Mouse (Mus musculus): ENCODE data around the gene Coa3. TPM values are rescaled to one million over a fixed set of nuclear protein-coding genes. Genes with fewer than 3 reads are reported as not detected.
A peak's percentile ranks its signal among the peaks of the same experiment; 100 is the strongest.

Gene Coa3
- polyA plus RNA-seq, 1 experiment from 2014 or later: 204 TPM

DNA sequence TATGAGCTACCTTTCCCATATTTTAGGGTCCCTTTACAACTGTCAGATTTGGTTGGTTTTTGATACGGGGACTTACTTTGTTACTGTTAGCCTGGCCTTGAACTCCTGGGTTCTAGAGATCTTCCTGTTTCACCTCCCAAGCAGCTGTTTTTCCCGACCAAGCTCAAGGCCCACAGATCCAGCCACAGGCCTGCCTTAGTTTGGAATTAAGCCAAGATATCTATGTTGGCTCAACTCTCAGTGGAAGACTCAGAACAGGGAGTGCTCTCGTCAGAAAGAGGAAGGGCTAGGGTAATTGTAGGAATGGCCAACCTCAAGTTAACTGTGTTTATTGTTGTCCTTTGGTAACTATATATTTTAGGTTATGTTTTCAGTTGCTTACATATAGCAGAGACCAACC is 33.2 kb upstream of the Coa3 start:
- no peak overlapping the region for H3K9ac ChIP-seq (replicated peaks)
- no peaks in the 10 kb centered on the region for H3K9me3 ChIP-seq
- H3K27me3 ChIP-seq: no peaks in the 10 kb centered on the region
- H3K36me3 ChIP-seq: no peaks in the 10 kb centered on the region
- H3K4me2 ChIP-seq: no peak overlapping the region
- no peak for ATAC-seq (ENCODE audit: insufficient number of reproducible peaks, insufficient read depth, low FRiP score, low TSS enrichment, low read depth)
- H3K27ac ChIP-seq: no peak overlapping the region
- WGBS: 79% methylated on average over 3 of the region's 3 CpGs
- no peak overlapping the region for H3K4me3 ChIP-seq (replicated peaks)
- peaks cover 6% of the 10 kb centered on the region for H3K4me1 ChIP-seq (replicated peaks)

DNA sequence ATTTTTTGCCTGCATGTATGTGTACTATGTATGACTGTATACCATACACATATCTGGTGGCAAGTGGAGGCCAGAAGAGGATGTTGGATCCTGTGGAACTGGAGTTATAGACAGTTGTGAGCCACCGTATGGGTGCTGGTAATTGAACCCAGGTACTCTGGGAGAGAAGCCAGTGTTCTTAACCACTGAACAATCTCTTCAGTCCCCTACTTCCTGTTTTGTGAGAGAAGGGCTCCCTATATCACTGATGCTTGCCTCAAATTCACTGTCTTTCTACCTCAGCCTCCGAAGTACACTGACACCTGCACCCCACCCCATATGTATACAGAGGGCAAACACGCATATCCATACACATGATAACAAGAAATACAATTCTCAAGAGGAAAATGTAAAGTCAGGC is 32.2 kb upstream of the Coa3 start:
- H3K27me3 ChIP-seq: no peaks in the 10 kb centered on the region
- 93% methylated on average over 3 of the region's 3 CpGs for WGBS

DNA sequence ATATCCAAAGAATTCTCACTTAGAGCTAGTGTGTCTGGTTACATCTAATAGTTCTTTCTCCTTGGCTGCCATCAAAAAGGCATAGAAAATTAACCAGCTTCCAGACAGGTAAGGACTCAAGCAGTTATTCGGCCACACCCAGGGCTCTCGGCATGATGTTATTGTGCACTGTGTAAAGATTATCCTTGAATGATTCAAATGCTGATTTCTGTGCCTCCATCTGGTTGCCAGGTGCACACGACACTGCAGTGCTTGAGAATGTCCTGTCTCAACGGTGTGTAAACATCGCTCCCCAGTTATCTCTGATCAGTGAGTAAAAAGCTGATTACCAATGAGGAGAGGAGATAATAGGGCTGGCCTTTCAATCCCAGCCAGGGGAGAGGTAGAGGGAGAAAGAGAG is 28.8 kb upstream of the Coa3 start:
- no peak overlapping the region for H3K4me2 ChIP-seq
- H3K36me3 ChIP-seq: no peaks in the 10 kb centered on the region
- no peak for ATAC-seq (ENCODE audit: insufficient number of reproducible peaks, insufficient read depth, low FRiP score, low TSS enrichment, low read depth)
- H3K4me1 ChIP-seq (replicated peaks): no peaks in the 10 kb centered on the region
- no peaks in the 10 kb centered on the region for H3K27me3 ChIP-seq
- no peak overlapping the region for H3K9ac ChIP-seq (replicated peaks)
- H3K27ac ChIP-seq: no peak overlapping the region
- WGBS: 49% methylated on average over 5 of the region's 5 CpGs
- no peaks in the 10 kb centered on the region for H3K9me3 ChIP-seq
- no peak overlapping the region for H3K4me3 ChIP-seq (replicated peaks)

More for the DNA sequence above, 32.2 kb upstream of the Coa3 start:
- H3K4me3 ChIP-seq (replicated peaks): no peak overlapping the region
- no peak overlapping the region for H3K4me2 ChIP-seq
- no peaks in the 10 kb centered on the region for H3K36me3 ChIP-seq
- H3K4me1 ChIP-seq (replicated peaks): no peaks in the 10 kb centered on the region
- H3K9me3 ChIP-seq: no peaks in the 10 kb centered on the region
- ATAC-seq (ENCODE audit: insufficient number of reproducible peaks, insufficient read depth, low FRiP score, low TSS enrichment, low read depth): no peak
- no peak overlapping the region for H3K9ac ChIP-seq (replicated peaks)
- no peak overlapping the region for H3K27ac ChIP-seq

DNA sequence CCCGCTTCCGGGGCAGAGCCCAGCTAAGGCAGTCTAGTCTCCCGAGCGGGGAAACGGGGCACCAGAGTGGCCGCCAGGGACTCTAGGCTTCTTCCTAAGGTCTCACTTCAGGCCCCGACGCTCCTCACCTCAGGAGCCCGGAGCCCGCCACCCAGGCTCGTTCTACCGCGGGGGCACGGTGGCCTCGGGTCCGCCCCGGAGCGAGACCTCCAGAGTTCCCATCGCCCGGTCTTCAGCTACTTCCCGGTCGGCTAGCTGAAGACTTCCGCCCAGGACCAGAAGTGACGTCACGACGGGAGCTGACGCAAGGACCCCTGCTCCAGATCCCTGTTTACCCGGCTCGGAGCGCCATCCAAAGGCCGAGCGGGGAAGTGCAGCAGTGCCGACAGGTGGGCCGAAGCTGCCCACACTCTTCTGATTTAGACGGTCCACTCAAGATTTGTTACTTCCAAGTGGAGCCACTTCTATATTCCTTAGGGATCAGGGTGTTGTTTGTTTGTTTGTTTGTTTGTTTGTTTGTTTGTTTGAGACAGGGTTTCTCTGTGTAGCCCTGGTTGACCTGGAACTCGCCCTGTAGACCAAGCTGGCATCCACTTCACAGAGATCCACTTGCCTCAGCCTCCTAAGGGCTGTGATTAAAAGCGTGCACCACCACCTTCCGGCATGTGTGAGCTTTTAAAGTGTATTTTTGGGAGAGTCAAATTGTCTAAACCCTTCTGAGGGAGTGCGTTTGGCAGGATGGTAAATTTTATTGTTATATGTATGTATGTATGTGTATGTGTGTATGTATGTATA is 23.3 kb upstream of the Coa3 start, which contains the start of gene Becn1:
Gene Becn1, minus strand, starts transcription at position 283 of the 795 bp plus-strand sequence.
- no peaks in the 10 kb centered on the region for H3K27me3 ChIP-seq
- H3K9ac ChIP-seq (replicated peaks): peak within 1 kb of the TSS; percentile 83
- H3K4me1 ChIP-seq (replicated peaks): peaks cover 11% of the 10 kb centered on the region
- WGBS: 7% methylated on average over 39 of the region's 39 CpGs
- H3K36me3 ChIP-seq: peaks cover 28% of the 10 kb centered on the region
- peak within 1 kb of the TSS; percentile 35; the same call in 1 of the 2 replicates for H3K27ac ChIP-seq
- ATAC-seq (ENCODE audit: insufficient number of reproducible peaks, insufficient read depth, low FRiP score, low TSS enrichment, low read depth): peak; percentile 90
- H3K4me3 ChIP-seq (replicated peaks): peak within 1 kb of the TSS; percentile 89
- no peaks in the 10 kb centered on the region for H3K9me3 ChIP-seq
- H3K4me2 ChIP-seq: peak within 1 kb of the TSS; percentile 98

DNA sequence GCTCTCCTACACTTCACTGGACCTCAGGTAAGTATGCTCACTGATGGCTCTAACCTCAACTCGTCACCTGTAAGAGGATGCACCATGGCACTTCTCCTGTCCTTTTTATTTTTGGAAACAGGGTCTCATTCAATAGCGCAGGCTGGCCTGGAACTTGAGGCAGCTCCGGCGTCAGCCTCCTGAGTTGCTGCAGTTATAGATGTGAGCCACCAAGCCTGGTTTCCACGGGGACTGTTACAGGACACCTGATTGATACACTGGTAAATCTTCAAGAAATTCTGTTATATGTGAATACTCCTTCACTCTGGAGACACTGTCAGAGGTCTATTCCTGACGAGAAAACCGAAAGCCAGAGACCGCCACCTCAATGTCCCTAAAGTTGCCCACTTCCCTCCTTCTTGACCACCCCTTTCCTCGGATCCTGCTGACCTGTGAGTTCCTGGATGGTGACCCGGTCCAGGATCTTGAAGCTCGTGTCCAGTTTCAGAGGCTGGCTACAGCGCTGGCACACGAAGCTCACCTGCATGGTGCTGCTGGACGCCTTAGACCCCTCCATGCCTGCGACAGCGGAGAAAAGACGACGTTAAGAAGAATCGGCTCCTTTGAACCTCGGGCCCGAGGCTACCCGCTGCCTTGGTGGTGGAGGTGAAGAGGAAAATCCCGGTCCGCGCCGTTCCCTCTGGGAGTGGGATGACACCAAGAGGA is 22.5 kb upstream of the Coa3 start:
- Histone ChIP-seq H3K4me3 (replicated peaks) (peak overlapping the region; percentile 89), H3K4me2 (peak overlapping the region; percentile 98), H3K27me3 (no peaks in the 10 kb centered on the region), H3K27ac (peak overlapping the region; percentile 35; the same call in 1 of the 2 replicates), H3K9ac (replicated peaks) (peak overlapping the region; percentile 83), H3K4me1 (replicated peaks) (peaks cover 11% of the 10 kb centered on the region), H3K36me3 (peaks cover 35% of the 10 kb centered on the region), H3K9me3 (no peaks in the 10 kb centered on the region)
- ATAC-seq (ENCODE audit: insufficient number of reproducible peaks, insufficient read depth, low FRiP score, low TSS enrichment, low read depth): no peak
- 15% methylated on average over 26 of the region's 26 CpGs for WGBS

DNA sequence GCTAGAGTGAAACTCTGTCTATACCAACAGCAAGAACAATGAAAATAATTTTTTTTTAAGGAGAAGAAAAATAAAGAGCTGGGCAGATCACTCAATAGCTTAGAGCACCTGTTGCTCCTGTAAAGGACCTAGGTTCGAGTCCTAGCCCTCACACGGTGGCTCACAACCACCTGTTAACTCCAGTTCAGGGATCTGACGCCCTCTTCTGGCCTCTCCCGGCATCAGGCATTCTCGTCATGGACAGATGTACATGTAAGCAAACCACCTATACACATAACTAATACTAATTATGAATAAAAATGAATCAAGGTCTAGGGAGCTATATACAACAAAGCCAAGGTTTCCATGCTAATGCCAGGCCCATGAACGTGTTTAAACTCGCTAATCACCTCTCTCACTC is 22.0 kb upstream of the Coa3 start:
- peaks cover 41% of the 10 kb centered on the region for H3K36me3 ChIP-seq
- WGBS: 66% methylated on average over 7 of the region's 7 CpGs
- peaks cover 11% of the 10 kb centered on the region for H3K4me1 ChIP-seq (replicated peaks)
- no peaks in the 10 kb centered on the region for H3K9me3 ChIP-seq
- H3K4me3 ChIP-seq (replicated peaks): peak overlapping the region; percentile 89
- peak overlapping the region; percentile 98 for H3K4me2 ChIP-seq
- ATAC-seq (ENCODE audit: insufficient number of reproducible peaks, insufficient read depth, low FRiP score, low TSS enrichment, low read depth): no peak
- H3K9ac ChIP-seq (replicated peaks): peak overlapping the region; percentile 83
- H3K27me3 ChIP-seq: no peaks in the 10 kb centered on the region
- no peak overlapping the region for H3K27ac ChIP-seq

DNA sequence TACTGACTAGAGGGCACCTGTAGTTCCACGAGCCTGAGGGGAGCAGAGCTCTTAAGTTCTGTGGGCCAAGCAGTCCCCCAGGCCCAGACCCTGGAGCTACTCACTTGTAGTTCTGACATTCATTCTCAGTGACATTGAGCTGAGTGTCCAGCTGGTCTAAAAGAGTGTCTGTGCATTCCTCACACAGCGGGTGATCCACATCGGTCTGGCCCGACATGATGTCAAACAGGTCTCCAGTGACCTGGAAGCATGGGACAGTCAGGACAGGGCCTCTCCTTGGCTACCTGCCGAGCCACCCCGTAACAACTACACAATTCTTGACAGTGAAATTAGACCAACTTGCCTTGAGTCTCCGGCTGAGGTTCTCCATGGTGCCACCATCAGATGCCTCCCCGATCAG is 16.3 kb upstream of the Coa3 start:
- H3K27me3 ChIP-seq: no peaks in the 10 kb centered on the region
- H3K4me3 ChIP-seq (replicated peaks): no peak overlapping the region
- H3K36me3 ChIP-seq: peaks cover 96% of the 10 kb centered on the region
- no peak overlapping the region for H3K9ac ChIP-seq (replicated peaks)
- H3K4me1 ChIP-seq (replicated peaks): no peaks in the 10 kb centered on the region
- no peaks in the 10 kb centered on the region for H3K9me3 ChIP-seq
- no peak for ATAC-seq (ENCODE audit: insufficient number of reproducible peaks, insufficient read depth, low FRiP score, low TSS enrichment, low read depth)
- 93% methylated on average over 8 of the region's 8 CpGs for WGBS
- H3K27ac ChIP-seq: no peak overlapping the region
- H3K4me2 ChIP-seq: no peak overlapping the region

DNA sequence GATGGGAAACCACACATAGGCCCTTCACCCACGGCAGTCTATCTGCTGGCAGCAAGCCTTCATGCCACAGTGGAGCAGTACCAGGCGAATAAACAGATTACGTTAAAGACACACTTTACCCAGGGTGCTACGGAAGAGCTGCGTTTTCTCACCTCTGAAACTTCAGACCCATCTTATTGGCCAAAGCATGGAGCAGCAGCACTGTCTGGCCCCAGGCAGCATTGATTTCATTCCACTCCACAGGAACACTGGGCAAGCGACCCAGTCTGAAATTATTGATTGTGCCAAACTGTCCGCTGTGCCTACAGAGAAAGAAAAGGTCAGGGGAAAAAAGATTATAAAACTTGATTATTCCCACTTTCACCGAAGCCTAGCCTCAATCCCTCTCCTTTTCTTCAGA is 12.3 kb upstream of the Coa3 start:
- H3K9me3 ChIP-seq: no peaks in the 10 kb centered on the region
- H3K27ac ChIP-seq: no peak overlapping the region
- H3K9ac ChIP-seq (replicated peaks): no peak overlapping the region
- H3K4me3 ChIP-seq (replicated peaks): no peak overlapping the region
- H3K36me3 ChIP-seq: peaks cover 91% of the 10 kb centered on the region
- no peaks in the 10 kb centered on the region for H3K4me1 ChIP-seq (replicated peaks)
- ATAC-seq (ENCODE audit: insufficient number of reproducible peaks, insufficient read depth, low FRiP score, low TSS enrichment, low read depth): no peak
- H3K4me2 ChIP-seq: no peak overlapping the region
- H3K27me3 ChIP-seq: no peaks in the 10 kb centered on the region
- WGBS: 94% methylated on average over 8 of the region's 8 CpGs

DNA sequence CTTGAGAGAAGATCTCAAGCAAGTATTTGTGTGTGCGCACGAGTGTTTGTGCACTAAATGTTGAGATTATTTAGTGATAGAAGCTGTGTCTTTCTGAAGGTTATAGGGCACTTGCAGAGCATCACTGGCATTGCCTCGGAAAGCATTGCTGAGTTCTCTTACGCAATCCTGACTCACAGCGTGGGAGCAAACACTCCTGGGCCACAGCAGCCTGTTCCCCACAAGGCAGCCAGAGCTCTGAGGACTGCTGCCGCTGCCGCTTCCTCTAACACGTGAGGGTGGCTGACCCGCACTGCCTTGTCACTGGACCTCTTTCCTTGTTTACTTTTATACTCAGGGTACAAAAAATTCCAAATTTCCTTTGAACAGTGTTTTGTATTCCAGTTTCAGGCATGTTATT is 8.4 kb upstream of the Coa3 start:
- no peaks in the 10 kb centered on the region for H3K4me1 ChIP-seq (replicated peaks)
- no peak overlapping the region for H3K4me2 ChIP-seq
- WGBS: 85% methylated on average over 9 of the region's 9 CpGs
- no peaks in the 10 kb centered on the region for H3K9me3 ChIP-seq
- H3K36me3 ChIP-seq: peaks cover 56% of the 10 kb centered on the region
- H3K4me3 ChIP-seq (replicated peaks): no peak overlapping the region
- no peaks in the 10 kb centered on the region for H3K27me3 ChIP-seq
- ATAC-seq (ENCODE audit: insufficient number of reproducible peaks, insufficient read depth, low FRiP score, low TSS enrichment, low read depth): no peak
- H3K9ac ChIP-seq (replicated peaks): no peak overlapping the region
- H3K27ac ChIP-seq: no peak overlapping the region

DNA sequence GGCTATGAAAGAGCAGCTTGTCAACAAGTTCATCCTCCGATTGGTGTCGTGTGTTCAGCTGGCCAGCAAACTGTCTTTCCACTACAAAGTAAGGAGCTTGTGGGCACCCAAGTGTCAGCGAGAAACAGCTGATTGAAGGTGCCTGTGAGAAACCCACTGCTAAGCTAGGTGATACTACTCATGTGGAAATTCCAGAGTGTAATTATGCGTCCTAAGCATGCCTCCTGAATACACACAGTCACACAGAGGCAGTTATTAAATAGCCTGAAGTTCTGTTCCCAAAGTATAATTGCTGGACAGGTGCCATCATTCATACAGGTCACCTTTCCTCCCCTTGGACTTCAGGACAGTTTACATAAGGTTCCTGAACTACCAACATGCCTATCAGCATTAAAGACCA is 4.9 kb upstream of the Coa3 start:
- H3K36me3 ChIP-seq: peaks cover 21% of the 10 kb centered on the region
- no peak for ATAC-seq (ENCODE audit: insufficient number of reproducible peaks, insufficient read depth, low FRiP score, low TSS enrichment, low read depth)
- no peak overlapping the region for H3K4me3 ChIP-seq (replicated peaks)
- no peak overlapping the region for H3K27ac ChIP-seq
- no peak overlapping the region for H3K4me2 ChIP-seq
- 0 out of 2 replicates have a peak, but pooled peaks cover 4% of the 10 kb centered on the region for H3K4me1 ChIP-seq (replicated peaks)
- peaks cover 6% of the 10 kb centered on the region; the same call in 1 of the 2 replicates for H3K27me3 ChIP-seq
- WGBS: 73% methylated on average over 4 of the region's 4 CpGs
- no peaks in the 10 kb centered on the region for H3K9me3 ChIP-seq
- no peak overlapping the region for H3K9ac ChIP-seq (replicated peaks)

DNA sequence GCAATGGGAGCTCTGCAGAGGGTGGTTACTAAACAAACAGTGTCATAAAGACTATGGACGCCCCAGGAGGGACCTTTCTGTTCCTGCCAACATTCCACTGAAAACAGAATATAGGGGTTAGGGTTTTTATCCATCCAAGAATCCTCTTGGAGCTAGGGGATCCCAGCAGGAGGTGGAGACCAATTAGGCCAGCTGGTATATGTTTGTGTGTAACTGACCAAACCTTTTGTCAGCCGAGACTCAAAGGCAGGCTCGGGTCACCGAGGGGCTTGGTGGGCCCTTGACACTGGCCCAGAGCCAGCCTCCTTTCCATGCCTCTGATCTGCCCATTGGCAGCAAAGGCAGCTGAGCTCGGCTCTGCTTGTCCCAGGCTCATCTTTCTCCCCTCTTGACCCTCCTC is 4.0 kb upstream of the Coa3 start:
- no peak overlapping the region for H3K4me2 ChIP-seq
- peaks cover 14% of the 10 kb centered on the region for H3K36me3 ChIP-seq
- H3K27ac ChIP-seq: no peak overlapping the region
- no peaks in the 10 kb centered on the region for H3K9me3 ChIP-seq
- ATAC-seq (ENCODE audit: insufficient number of reproducible peaks, insufficient read depth, low FRiP score, low TSS enrichment, low read depth): no peak
- peaks cover 6% of the 10 kb centered on the region; the same call in 1 of the 2 replicates for H3K27me3 ChIP-seq
- H3K4me3 ChIP-seq (replicated peaks): no peak overlapping the region
- peaks cover 9% of the 10 kb centered on the region for H3K4me1 ChIP-seq (replicated peaks)
- WGBS: 36% methylated on average over 5 of the region's 5 CpGs
- no peak overlapping the region for H3K9ac ChIP-seq (replicated peaks)

Measured in limb, embryonic 12.5 days (tissue).